Mouse (Mus musculus) CH12.LX (cell line): ENCODE measurements at regions not wholly inside any gene's neighbourhood (a gene's known extent, or its start where the extent isn't known, plus 50 kb on each side); places are given as distances from the start of the nearest gene placed in this dataset.

Source experiments
- BHLHE40 ChIP-seq: IDR thresholded peaks from 2 replicates; pipeline ENCODE4 v1.6.1; 2011; ENCODE audit warnings: mild to moderate bottlenecking, low read depth, low read length, improper control_type of control experiment
- CTCF ChIP-seq, 2 experiments: IDR thresholded peaks in 1 of 2; conservative IDR thresholded peaks in 1 of 2; 2 replicates each; pipeline ENCODE4 v1.5.1; 2011 to 2012; ENCODE audit warnings: low read depth in 2 of 2, low read length in 2 of 2, improper control_type of control experiment in 1 of 2, inconsistent platforms in 1 of 2, mild to moderate bottlenecking in 1 of 2, moderate library complexity in 1 of 2
- EP300 ChIP-seq: IDR thresholded peaks from 2 replicates; pipeline ENCODE4 v1.6.1; 2011; ENCODE audit warnings: low read length, improper control_type of control experiment
- HCFC1 ChIP-seq: IDR thresholded peaks from 2 replicates; pipeline ENCODE4 v1.6.1; 2012; ENCODE audit warnings: low read depth, mild to moderate bottlenecking, inconsistent platforms, low read length, improper control_type of control experiment
- MAFK ChIP-seq: IDR thresholded peaks from 2 replicates; pipeline ENCODE4 v1.6.1; 2011; ENCODE audit warnings: low read length, improper control_type of control experiment; ENCODE audit not compliant: insufficient replicate concordance
- MAX ChIP-seq: IDR thresholded peaks from 2 replicates; pipeline ENCODE4 v1.6.1; 2011; ENCODE audit warnings: low read length, improper control_type of control experiment
- MXI1 ChIP-seq: IDR thresholded peaks from 2 replicates; pipeline ENCODE4 v1.6.1; 2011; ENCODE audit warnings: mild to moderate bottlenecking, low read depth, low read length, improper control_type of control experiment
- MYC ChIP-seq: IDR thresholded peaks from 2 replicates; pipeline ENCODE4 v1.6.1; 2011; ENCODE audit warnings: low read depth, mild to moderate bottlenecking, improper control_type of control experiment, low read length
- NELFE ChIP-seq: IDR thresholded peaks from 2 replicates; pipeline ENCODE4 v1.6.1; 2011; ENCODE audit warnings: low read depth, low read length, improper control_type of control experiment
- POLR2A ChIP-seq: IDR thresholded peaks from 2 replicates; pipeline ENCODE4 v1.6.1; 2011; ENCODE audit warnings: low read depth, mild to moderate bottlenecking, improper control_type of control experiment, low read length
- POLR2AphosphoS2 ChIP-seq: IDR thresholded peaks from 2 replicates; pipeline ENCODE4 v1.6.1; 2011; ENCODE audit warnings: low read depth, low read length, improper control_type of control experiment
- RCOR1 ChIP-seq: conservative IDR thresholded peaks from 2 replicates; pipeline ENCODE4 v1.6.1; 2012; ENCODE audit warnings: low read depth, mild to moderate bottlenecking, inconsistent platforms, low read length, improper control_type of control experiment
- USF2 ChIP-seq: conservative IDR thresholded peaks from 2 replicates; pipeline ENCODE4 v1.6.1; 2011; ENCODE audit warnings: low read depth, low read length, improper control_type of control experiment
- ZNF384 ChIP-seq: IDR thresholded peaks from 2 replicates; pipeline ENCODE4 v1.6.1; 2012; ENCODE audit warnings: low read depth, low read length, improper control_type of control experiment, inconsistent platforms

DNA sequence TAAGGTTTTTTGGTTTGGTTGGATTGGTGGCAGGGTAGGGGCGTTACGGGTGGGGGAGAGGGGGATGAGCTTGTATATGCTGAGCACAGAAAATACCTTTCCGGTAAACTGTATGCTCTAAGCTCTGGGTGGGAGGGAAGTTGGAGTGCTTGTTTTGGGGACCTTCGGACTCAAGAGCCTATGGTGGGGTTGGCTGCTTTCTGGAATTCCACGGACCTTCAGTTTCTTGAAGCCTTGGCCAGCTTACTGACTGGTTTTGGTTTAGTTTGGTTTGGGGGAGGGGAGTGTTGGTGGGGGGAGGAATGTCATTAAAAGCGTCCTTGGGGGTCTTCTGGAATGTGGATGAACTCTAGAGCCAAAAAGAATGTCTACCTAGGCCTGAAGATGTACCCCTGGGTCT, 59.6 kb upstream of the Hs6st1 start:
- no peak for TF ChIP-seq CTCF (conservative IDR thresholded peaks at IDR 0.05 in 1 of 2, IDR thresholded peaks at IDR 0.05 in 1 of 2; ENCODE audit: low read depth in 2 of 2, low read length in 2 of 2)
- no peak for TF ChIP-seq MAFK
- TF ChIP-seq NELFE, result no peak
- no peak for TF ChIP-seq MAX
- TF ChIP-seq POLR2A, result no peak
- no peak for TF ChIP-seq POLR2AphosphoS2
- TF ChIP-seq HCFC1, result no peak
- TF ChIP-seq BHLHE40, result no peak
- TF ChIP-seq MYC, result no peak
- TF ChIP-seq MXI1, result no peak
- TF ChIP-seq USF2, result no peak
- TF ChIP-seq ZNF384, result no peak
- TF ChIP-seq RCOR1, result no peak
- TF ChIP-seq EP300, result no peak
